Mouse (Mus musculus) right cerebral cortex, adult 2 months (tissue): ENCODE results near the gene Cdh4.

Experiments used
- DNase-seq, 2 experiments: peaks; one replicate each; pipeline ENCODE4 v3.0.0; 2021 to 2022; ENCODE audit warnings: low spot score in 2 of 2

Cdh4 gene

DNA sequence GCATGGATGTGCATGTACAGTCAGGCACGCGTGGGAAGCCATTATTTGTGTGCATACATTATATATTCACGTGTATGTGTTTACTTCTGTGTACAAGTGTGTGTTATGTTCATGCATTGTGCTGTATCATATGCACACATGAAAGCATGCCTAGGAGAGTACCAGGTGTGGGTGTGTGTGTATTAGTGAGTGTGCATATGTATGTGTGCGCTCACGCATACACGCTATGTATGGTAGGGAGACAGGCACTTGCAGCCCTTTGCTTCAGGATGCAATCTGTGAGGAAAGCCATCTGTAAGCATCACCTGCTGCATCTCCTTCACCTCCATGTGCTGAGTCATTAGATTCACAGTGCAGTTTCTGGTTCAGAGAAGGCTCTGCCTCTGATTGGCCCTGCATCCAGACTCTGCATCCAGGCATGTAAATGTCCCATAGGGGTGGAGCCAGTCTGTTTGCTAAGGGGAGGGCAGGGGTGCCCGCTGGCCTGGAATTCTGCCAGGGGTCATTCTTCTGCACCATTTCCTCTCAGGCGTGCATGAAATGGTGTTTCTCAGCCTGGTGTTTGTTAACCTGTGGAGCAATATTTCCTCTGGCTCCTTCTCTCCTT lies 25.7 kb downstream of the Cdh4 start:
- DNase-seq: no peak

DNA sequence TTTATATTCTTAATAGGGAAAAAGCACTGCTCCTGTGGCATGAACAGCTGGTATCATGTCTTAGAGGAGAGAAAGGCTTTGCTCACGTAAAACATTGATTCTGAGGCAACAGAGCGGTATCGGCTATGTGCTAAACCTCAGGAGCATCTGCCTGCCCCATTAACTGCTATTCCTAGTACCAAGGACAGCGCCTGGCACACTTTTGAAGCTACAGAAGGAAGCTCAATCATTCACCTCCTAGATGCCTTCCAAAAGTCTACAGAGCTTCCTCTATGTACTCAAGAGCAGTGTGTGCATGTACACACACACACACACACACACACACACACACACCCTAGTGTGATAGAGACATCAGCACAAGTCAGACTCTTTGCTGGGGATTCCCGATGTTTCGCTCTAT lies 34.4 kb downstream of the Cdh4 start:
- DNase-seq: no peak

DNA sequence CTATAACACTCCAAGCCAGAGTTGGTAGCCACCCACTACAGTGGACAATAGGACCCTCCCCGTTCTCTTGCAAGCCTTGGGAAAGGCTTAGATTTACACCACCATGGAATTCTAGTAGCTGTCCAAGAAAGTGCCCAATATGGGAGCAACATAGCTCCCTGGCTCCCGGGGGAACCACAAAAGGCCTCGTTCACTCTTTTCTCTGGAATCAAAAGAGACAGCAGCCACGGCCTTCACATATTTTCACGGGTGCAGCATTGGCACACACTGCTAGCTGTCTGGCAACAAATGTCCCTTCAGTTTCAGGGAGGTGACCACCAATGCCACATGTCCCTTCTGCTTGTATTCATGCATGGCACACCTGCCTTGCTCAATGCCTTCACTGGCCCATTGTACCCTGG lies 38.6 kb downstream of the Cdh4 start:
- DNase-seq: no peak

DNA sequence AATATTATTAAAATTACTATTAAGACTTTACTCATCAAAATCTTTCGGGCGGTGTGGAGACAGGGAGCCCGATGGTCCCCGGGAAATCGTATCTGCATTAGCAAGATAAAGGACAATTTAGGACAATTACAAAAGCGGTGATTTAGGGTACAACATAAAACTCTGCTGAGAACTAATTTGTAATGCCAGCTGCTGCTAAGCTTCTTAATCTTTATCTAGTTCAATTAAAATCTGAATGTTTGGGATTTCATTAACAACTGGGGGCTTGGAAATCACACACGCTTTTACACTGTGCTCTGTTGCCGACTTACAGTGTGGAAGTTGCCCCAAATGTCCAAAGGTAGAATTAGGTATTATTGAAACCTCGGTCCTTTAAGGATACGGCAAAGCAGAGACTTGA lies 39.1 kb downstream of the Cdh4 start:
- no peak for DNase-seq

DNA sequence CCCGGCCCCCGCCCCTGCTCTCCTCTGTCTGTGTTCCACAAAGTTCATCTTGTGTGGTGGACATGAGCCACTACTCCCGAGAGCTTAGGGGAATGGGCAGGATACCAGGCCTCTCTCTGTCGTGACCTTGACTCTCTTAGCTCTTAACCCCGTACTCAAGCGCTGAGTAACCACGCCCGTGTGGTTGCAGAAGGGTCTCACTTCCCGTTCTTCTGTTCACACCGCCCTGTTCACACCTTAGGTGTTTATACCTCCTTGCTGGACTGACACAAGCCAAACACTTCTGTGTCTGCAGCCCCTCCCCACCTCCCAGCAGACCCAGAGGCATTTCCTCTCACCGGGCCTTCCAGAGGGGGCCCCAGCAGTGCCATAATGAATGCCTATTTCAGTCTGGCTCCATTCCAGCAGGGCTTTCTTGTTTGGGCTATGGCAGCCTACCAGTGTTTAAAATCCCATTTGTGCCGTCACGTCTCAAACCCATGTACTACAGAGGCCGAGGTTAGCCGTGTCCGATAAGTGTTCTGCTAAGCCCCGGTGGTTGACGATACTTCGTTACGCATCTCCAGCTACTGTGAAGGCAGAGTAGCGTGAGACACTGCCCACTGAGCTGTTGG lies 46.4 kb downstream of the Cdh4 start:
- DNase-seq: no peak

DNA sequence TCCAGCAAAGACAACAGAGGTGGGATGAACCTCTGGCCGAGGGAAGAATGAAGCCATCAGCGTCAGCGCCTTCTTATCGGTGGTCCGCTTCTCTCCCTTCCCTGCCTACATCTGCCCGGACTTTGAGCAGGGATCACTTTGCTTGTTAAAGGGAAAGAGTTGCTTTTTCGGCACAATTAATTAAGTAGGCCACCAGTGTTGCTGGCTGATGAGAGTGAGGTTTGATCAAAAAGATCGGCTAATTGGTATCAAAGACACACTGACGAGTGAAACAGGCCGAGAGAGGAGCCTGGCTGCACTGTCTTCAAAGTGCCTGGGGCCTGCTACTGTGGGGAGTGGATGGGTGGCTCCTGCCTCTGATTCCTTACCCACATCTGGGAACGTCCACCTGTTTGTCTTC lies 49.7 kb downstream of the Cdh4 start:
- no peak for DNase-seq

DNA sequence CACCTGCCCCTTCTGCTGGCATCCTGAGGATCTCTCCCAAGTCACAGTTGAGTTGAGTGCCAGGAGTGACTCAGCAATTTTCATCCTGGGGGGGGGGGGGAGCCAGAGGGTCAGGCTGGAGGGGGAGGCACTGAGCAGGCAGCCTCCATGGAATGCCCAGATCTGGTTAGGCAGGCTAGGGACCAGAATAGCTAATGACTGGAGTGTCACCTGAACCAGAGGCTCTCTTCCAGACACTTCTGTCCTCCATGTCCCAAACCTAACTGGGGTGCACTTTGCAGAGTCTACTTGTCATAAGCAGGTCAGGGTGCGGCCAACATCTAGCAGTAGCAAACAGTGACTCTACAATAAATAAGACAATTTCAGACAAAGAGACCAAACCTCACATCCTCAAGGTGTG lies 52.0 kb downstream of the Cdh4 start:
- no peak for DNase-seq

DNA sequence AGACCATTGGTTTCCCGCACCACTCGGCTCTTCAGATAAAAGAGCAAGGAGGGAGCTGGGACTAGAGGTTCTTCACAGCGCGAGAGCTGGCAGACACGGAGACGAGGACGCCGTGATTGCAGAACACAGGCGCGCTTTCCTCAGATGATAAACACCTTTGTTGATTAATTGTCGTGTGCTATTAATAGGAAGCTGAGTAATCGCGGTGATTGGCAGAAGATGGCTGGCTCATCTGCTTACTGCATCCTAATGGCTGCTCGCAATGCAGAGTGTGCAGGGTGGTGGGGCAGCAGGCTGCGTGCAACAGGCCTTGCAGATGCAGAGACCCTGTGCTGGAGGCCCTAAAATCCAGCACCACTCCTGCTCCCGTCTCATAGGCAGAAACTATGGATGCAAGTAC lies 68.2 kb downstream of the Cdh4 start:
- DNase-seq: no peak

DNA sequence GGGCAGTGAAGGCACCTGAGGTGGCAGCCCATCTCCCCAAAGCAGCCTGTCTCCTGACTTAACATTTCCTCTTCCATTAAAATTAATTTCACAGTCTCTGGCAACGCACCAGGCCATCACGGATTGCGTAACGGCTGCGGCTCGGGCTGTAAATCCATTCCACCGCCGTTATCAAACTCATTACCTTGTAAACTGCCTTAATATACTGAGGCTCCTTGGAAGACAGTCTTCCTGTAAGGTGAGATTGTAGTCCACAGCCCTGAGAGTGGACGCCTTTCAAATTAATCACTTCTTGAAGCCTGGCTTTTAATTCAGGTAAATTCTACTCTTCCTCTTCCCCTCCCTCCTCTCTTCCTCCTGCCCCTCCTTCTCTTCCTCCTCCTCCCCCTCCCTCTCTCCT lies 74.3 kb downstream of the Cdh4 start:
- no peak for DNase-seq

DNA sequence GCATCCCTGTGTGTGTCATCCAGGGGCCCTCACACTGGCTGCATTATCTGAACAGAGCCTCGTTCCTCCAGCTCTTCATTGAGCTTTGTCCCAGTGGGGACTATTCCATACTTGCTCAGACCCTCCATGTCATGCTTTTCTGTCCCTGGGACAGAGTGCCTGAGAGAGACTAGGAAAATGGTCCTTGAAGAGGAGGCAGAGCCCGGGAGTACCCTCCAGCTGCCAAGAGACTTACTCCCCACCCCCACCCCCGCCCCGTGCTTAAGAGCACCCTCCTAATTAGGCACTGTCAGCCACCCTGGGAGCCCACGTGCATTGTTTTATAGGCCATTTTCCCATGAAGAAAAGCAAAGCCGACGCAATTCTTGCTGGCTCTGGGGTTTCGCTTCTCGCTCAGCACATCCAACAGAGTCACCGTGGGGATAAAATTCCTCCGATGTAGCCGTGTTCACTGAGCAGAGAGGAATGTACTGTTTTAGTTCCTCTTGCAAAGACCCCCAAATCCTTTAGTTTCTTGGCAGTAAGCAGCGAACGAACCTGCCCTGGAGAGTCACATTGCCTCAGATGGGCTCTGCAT lies 76.3 kb downstream of the Cdh4 start:
- no peak for DNase-seq

DNA sequence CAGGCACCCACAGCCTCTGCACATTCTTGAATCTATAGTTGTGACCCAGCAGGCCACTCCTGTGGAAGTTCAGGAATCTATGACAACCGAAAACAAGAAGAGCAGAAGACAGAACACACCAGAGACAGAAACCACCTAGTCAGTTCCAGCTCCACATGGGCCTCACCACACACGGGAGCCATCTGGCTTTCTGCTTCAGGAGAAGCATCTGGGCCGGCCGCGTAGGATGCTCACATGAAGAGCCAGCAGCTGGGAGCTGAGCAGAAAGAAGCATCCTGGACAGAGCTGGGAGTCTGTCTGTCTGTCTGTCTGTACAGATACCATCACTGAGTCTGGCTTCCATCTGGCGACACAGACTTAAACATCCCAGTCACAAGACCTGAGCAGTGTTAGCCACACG lies 76.9 kb downstream of the Cdh4 start:
- peak; percentile 44 to 50 for DNase-seq

DNA sequence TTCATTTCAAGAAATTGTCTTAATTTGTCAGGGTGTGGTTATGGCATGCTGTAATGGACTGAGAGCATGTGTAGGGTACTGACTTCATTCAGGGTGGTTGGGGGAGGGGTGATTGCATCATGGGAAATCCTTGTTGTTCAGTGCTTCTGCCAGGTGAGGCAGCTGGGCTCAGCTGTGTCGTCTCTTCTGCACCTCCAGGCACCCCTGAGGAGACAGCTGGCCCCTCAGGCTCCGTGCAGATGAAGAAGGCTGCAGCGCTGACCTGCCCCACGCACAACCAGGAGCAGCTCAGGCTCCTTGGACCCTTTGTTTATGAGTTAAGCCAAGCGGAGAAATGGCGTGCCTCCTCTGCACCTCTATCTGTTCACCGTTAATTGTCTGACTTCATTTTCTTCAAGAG lies 77.7 kb downstream of the Cdh4 start:
- DNase-seq: no peak

DNA sequence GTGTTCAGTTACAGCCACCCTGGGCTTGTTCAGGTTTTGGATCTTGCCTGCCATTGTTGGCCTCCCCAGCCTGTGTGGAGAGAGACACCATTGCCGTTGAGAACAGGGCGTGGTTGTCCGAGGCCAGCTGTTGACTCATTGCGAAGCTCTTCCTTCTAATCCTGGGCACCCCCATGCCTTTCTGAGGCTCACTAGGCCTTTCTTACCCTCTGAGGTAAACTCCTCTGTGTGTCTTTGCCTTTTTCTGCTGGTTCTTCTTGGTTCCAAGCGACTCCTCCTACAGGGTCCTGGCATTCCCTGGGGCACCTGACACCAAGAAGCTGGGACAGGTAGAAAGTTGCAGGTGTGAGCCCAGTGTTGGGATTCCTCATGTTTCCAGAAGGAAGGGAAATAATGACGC lies 78.7 kb downstream of the Cdh4 start:
- DNase-seq: no peak

DNA sequence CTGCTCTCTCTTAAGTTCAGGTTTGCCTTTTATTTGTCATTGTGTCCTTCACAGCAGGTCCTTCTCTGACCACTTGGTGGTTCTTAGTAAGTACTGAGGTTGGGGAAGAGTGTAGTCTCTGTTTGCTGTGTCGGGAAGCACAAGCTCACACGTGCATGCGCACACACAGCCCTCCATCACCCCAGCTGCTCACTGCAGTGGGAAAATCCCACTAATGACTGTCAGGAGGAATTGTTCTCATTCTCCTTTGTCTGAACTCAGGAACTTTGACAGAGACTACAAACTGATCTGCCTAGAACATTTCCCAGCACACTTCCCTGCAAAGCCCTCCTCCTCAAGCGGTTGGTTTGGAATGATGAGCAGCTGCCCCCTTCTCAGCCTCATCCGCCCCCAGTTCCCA lies 79.2 kb downstream of the Cdh4 start:
- DNase-seq: no peak

DNA sequence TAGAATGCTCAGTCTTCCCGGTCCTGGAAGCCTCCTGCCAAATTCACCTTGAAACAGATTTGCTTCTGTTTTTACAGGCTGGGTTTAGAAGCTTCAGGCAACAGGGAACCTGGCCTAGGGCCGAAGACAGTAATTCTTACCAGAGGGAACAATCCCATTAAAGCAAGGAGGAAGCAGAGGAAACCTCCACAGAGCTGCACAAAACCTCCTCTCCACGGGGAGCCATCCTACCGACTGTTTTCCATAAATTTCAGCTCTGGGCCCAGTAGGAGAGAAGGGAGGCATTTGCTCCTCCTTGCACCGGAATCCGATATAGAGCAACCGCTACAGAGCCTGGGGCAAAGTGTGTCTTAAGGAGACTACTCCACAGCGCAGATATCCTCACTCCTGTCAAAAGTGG lies 79.9 kb downstream of the Cdh4 start:
- DNase-seq: no peak

DNA sequence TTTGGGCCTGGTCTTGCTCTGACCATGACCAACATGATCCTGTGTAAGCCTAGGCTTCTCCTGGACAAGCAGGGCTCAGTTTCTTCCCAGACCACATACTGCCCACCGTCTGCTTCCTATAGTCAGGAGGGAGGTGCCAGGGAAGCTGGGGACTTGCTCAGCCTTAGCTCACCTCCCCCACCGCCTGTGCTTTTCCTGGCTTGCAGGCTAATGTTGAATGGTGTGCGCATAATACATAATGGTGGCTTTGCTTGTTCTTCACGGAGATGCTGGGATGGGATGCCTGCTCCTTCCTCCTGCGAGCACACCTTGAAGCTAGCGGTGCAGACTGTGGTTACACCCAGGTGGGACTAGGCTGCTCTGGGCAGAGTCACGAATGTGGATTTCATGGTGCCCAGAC lies 84.7 kb downstream of the Cdh4 start:
- no peak for DNase-seq

DNA sequence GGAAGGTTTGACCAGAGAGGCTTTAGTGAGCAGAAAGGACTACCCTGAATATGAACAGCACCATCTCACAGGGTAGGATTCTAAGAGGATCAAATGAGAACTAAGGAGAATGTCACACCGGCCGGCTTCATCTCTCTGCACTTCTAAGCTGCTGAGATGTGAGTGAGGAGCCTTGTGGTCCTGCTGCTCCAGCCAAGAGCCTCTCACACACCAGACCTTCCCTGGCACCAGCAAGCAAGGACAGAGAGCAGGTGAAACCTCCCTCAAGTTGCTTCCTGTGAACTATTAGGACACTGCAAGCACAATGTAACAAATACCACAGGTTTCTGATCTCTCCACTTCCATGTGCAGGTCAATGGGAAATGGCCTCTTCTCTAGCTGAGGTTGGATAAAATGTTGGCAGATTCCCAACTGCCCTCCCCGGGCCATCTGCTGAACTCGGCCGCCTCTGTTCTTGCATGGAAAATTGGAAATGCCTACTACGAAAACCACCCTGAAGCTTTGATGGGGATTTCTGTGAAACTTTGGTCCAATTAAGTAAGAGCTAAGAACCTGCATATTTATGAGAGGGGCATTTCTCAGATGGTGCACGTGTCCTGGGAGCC lies 88.3 kb downstream of the Cdh4 start:
- no peak for DNase-seq

DNA sequence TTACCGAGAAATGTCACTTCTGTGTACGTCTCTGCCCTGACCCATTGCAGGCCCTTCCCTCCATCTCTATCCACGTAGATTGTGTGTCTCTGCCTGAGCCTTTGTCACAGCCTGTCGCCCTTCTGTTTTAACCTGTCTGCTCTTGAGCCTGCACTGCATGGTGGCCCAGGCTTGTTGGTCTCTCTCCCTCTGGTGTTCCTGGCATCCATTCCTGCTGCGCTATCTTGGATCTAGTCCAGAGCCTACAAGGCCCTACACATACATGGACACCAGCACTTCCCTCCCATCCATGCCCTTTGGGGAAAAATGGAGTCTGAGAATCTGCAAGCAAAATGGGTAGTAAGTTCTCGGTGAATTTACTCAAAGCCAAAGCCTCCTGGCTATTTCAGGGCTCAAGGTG lies 91.0 kb downstream of the Cdh4 start:
- DNase-seq: no peak

DNA sequence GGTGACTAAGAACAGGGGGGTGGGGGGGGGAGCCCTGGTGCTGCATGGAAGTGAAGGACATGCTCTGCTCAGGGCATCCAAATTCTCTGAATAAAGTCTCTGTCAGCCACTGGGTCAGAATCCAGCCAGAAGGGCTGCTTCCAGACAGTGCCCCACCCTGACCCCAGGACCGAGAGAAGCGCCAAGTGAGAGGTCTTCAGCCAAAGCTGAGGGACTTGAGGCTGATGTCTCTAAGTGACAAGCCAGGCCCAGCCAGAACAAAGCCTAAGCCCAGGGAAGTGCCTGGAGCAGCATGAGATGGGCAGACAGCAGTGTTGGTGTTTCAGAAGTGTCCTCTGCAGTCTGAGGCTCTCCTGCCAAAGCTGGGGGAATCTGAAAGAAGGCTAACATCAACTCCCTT lies 91.7 kb downstream of the Cdh4 start:
- no peak for DNase-seq

DNA sequence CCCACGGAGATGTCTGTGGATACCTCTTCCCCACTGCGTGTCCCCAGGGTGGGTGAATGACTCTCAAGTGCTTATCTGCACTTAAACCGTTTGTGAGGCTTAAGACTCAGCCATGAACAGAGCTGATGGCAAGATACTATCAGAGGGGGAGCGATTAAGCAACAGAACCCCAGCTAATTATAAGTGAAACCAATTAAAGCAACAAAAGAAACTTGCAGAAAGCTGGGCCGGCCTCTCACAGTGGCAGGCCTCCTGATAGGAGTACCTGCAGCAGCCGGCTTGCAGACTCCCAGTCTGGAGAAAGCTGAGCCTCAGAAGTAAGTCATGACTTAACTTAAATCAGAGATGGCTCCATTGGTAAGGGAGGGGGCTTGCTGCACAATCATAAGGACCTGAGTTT lies 93.0 kb downstream of the Cdh4 start:
- DNase-seq: no peak

DNA sequence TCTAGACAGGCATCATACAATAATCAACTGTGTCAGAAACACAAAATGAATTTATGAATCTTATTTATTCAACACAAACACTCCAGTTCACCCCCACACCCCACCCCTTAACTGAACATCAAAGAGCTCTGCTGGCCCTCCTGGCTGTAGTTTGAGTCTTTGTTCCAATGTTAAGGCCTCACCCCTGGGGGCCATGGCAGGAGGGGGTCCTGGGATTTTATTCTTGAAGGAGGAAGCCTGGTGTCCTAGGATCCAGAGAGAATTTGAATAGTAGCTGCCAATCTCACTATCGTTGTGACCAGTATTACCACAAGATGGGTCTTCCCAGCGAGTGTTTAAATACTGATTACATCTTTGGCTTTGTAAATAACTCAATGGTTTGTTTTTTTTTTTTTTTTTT lies 94.5 kb downstream of the Cdh4 start:
- no peak for DNase-seq

DNA sequence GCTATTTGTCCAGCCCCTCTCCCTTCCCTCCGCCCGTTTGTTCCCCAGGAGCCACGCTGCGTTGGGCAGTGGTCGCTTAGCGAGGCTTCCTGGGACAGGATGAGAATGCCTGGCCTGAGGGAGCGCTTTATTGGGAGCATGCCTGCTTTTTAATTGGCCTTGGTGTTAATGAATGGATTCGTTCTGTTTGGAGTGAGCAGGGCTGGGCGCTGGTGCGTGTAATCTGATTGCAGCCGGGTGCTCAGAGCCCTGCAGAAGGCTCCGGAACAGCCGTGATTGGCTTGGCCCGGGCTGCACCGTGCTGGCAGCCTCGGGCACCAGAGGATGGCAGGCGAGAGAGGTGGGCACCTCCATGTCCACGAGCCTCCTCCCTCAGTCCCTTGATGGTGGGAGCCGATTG lies 95.2 kb downstream of the Cdh4 start:
- peak; percentile 27 to 54 for DNase-seq

DNA sequence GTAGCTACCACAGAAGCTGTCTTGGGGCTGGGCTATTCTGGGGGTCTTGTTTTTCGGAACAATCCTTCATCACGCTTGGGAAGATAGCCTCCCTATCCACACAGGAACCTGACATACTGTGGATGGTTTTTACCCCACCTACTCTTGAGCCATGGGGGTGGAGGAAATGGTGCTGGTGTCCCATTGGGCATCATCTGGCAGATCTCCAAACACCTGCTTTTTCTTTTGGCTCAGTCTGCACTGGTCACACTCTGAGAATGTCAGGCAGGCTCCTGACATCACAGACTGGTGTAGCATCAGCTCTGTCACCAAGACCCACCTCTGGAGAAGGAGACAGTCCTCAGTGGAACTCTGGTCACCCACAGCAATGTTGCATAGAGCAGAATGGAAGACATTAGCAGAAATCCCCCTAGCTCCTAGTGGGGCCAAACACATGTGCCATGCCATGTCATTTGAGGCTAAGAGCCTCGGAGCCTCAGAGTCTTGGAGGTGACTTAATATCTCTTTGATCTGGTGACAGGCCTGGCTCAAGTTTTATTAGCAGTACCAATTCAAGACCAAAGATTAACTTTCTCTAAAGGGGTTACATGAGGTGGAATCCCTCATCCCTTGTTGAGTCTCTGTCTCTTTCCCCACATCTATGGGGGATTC lies 95.7 kb downstream of the Cdh4 start:
- DNase-seq: no peak
